Mouse (Mus musculus) MEL (cell line): ENCODE measurements at regions not wholly inside any gene's neighbourhood (a gene's known extent, or its start where the extent isn't known, plus 50 kb on each side); places are given as distances from the start of the nearest gene placed in this dataset.

Source experiments
- DNase-seq: peaks from one replicate; pipeline ENCODE4 v3.0.0; 2011; ENCODE audit warnings: low read depth, low spot score
- H3K27ac ChIP-seq: 2 replicates; pipeline ENCODE4 v1.5.1; 2012; ENCODE audit warnings: low read depth, mild to moderate bottlenecking, control low read depth, low read length, moderate library complexity; ENCODE audit not compliant: control insufficient read depth
- H3K27me3 ChIP-seq, 2 experiments: fragments of 150-350 bp in 1 of 2; sonication (generic) in 1 of 2; 2 replicates each; pipeline ENCODE4 v1.6.1; 2012; ENCODE audit warnings: low read length in 2 of 2, mild to moderate bottlenecking in 2 of 2, improper control_type of control experiment in 1 of 2, moderate library complexity in 1 of 2; ENCODE audit not compliant: insufficient read depth in 2 of 2, control insufficient read depth in 1 of 2
- H3K36me3 ChIP-seq, 2 experiments: 2 replicates each; pipeline ENCODE4 v1.6.1; 2012 to 2014; ENCODE audit warnings: low read length in 2 of 2, improper control_type of control experiment in 1 of 2, inconsistent platforms in 1 of 2, mild to moderate bottlenecking in 1 of 2; ENCODE audit not compliant: insufficient read depth in 2 of 2, control insufficient read depth in 1 of 2
- H3K4me1 ChIP-seq, 2 experiments: fragments of 150-350 bp in 1 of 2; sonication (generic) in 1 of 2; 2 replicates each; pipeline ENCODE4 v1.6.1; 2012; ENCODE audit warnings: low read length in 2 of 2, improper control_type of control experiment in 1 of 2, mild to moderate bottlenecking in 1 of 2; ENCODE audit not compliant: insufficient read depth in 2 of 2, control insufficient read depth in 1 of 2
- H3K4me3 ChIP-seq, 2 experiments: fragments of 150-350 bp in 1 of 2; sonication (generic) in 1 of 2; 2 replicates each; pipeline ENCODE4 v1.5.1; 2012; ENCODE audit warnings: low read depth in 2 of 2, low read length in 2 of 2, mild to moderate bottlenecking in 2 of 2, moderate library complexity in 2 of 2, control low read depth in 1 of 2, improper control_type of control experiment in 1 of 2; ENCODE audit not compliant: control insufficient read depth in 1 of 2, insufficient read depth in 1 of 2
- H3K79me2 ChIP-seq: 2 replicates; pipeline ENCODE4 v1.6.1; 2012; ENCODE audit warnings: mild to moderate bottlenecking, low read length, moderate library complexity; ENCODE audit not compliant: control insufficient read depth, poor library complexity, insufficient read depth
- H3K9ac ChIP-seq: 2 replicates; pipeline ENCODE4 v1.6.1; 2012; ENCODE audit warnings: low read depth, mild to moderate bottlenecking, control low read depth, low read length, moderate library complexity; ENCODE audit not compliant: control insufficient read depth, poor library complexity, severe bottlenecking
- H3K9me3 ChIP-seq: fragments of 150-350 bp; sonication (generic); replicated peaks from 2 replicates; pipeline ENCODE4 v1.6.1; 2012; ENCODE audit warnings: mild to moderate bottlenecking, low read length, improper control_type of control experiment, moderate library complexity; ENCODE audit not compliant: insufficient read depth
- BHLHE40 ChIP-seq: IDR thresholded peaks from 2 replicates; pipeline ENCODE4 v1.6.1; 2012; ENCODE audit warnings: low read depth, mild to moderate bottlenecking, inconsistent platforms, low read length, improper control_type of control experiment, borderline replicate concordance
- CHD2 ChIP-seq: IDR thresholded peaks from 2 replicates; pipeline ENCODE4 v1.6.1; 2011; ENCODE audit warnings: low read length, improper control_type of control experiment
- CTCF ChIP-seq, 3 experiments: IDR thresholded peaks in 2 of 3; conservative IDR thresholded peaks in 1 of 3; 2 replicates each; pipeline ENCODE4 v1.5.1; 2011 to 2012; ENCODE audit warnings: low read length in 3 of 3, low read depth in 2 of 3, mild to moderate bottlenecking in 2 of 3, improper control_type of control experiment in 1 of 3, inconsistent platforms in 1 of 3, mixed read lengths in 1 of 3, moderate library complexity in 1 of 3; ENCODE audit not compliant: control insufficient read depth in 1 of 3, insufficient read depth in 1 of 3, poor library complexity in 1 of 3, severe bottlenecking in 1 of 3
- E2F4 ChIP-seq: IDR thresholded peaks from 2 replicates; pipeline ENCODE4 v1.6.1; 2011; ENCODE audit warnings: low read depth, low read length, improper control_type of control experiment, borderline replicate concordance
- ELF1 ChIP-seq: IDR thresholded peaks from 2 replicates; pipeline ENCODE4 v1.6.1; 2014; ENCODE audit warnings: low read depth, mild to moderate bottlenecking, inconsistent platforms, low read length, improper control_type of control experiment, moderate library complexity
- EP300 ChIP-seq, 2 experiments: IDR thresholded peaks; 2 replicates each; pipeline ENCODE4 v1.6.1; 2011; ENCODE audit warnings: improper control_type of control experiment in 2 of 2, low read length in 2 of 2, low read depth in 1 of 2, mild to moderate bottlenecking in 1 of 2
- ETS1 ChIP-seq: IDR thresholded peaks from 2 replicates; pipeline ENCODE4 v1.6.1; 2012; ENCODE audit warnings: low read depth, mild to moderate bottlenecking, inconsistent platforms, low read length, improper control_type of control experiment, moderate library complexity
- GABPA ChIP-seq: IDR thresholded peaks from 2 replicates; pipeline ENCODE4 v1.6.1; 2012; ENCODE audit warnings: low read depth, mild to moderate bottlenecking, inconsistent platforms, low read length, improper control_type of control experiment, moderate library complexity
- HCFC1 ChIP-seq: IDR thresholded peaks from 2 replicates; pipeline ENCODE4 v1.6.1; 2012; ENCODE audit warnings: low read depth, mild to moderate bottlenecking, inconsistent platforms, low read length, improper control_type of control experiment, moderate library complexity
- JUND ChIP-seq: IDR thresholded peaks from 2 replicates; pipeline ENCODE4 v1.6.1; 2011; ENCODE audit warnings: low read depth, mild to moderate bottlenecking, improper control_type of control experiment, low read length
- KAT2A ChIP-seq: conservative IDR thresholded peaks from 2 replicates; pipeline ENCODE4 v1.6.1; 2012; ENCODE audit warnings: low read depth, low read length, improper control_type of control experiment, inconsistent platforms
- MAFK ChIP-seq: IDR thresholded peaks from 2 replicates; pipeline ENCODE4 v1.6.1; 2011; ENCODE audit warnings: low read depth, mild to moderate bottlenecking, low read length, improper control_type of control experiment, borderline replicate concordance
- MAX ChIP-seq: IDR thresholded peaks from 2 replicates; pipeline ENCODE4 v1.6.1; 2011; ENCODE audit warnings: low read length, improper control_type of control experiment
- MAZ ChIP-seq: IDR thresholded peaks from 2 replicates; pipeline ENCODE4 v1.6.1; 2012; ENCODE audit warnings: low read depth, mild to moderate bottlenecking, inconsistent platforms, low read length, improper control_type of control experiment
- MEF2A ChIP-seq: IDR thresholded peaks from 2 replicates; pipeline ENCODE4 v1.6.1; 2014; ENCODE audit warnings: low read depth, mild to moderate bottlenecking, inconsistent platforms, low read length, improper control_type of control experiment; ENCODE audit not compliant: poor library complexity, insufficient replicate concordance, severe bottlenecking; ENCODE audit errors: extremely low read depth
- MXI1 ChIP-seq: IDR thresholded peaks from 2 replicates; pipeline ENCODE4 v1.6.1; 2011; ENCODE audit warnings: mild to moderate bottlenecking, low read depth, low read length, improper control_type of control experiment
- MYB ChIP-seq: IDR thresholded peaks from 2 replicates; pipeline ENCODE4 v1.6.1; 2011; ENCODE audit warnings: mild to moderate bottlenecking, low read depth, low read length, improper control_type of control experiment
- MYC ChIP-seq: IDR thresholded peaks from 2 replicates; pipeline ENCODE4 v1.6.1; 2011; ENCODE audit warnings: low read depth, mild to moderate bottlenecking, low read length, improper control_type of control experiment, moderate library complexity
- NRF1 ChIP-seq: IDR thresholded peaks from 2 replicates; pipeline ENCODE4 v1.6.1; 2014; ENCODE audit warnings: low read depth, mild to moderate bottlenecking, inconsistent platforms, low read length, improper control_type of control experiment, moderate library complexity; ENCODE audit not compliant: poor library complexity, insufficient read depth, severe bottlenecking
- POLR2AphosphoS5 ChIP-seq: IDR thresholded peaks from 2 replicates; pipeline ENCODE4 v1.6.1; 2012; ENCODE audit warnings: low read depth, borderline replicate concordance, mild to moderate bottlenecking, inconsistent platforms, low read length, moderate library complexity, mixed read lengths
- RAD21 ChIP-seq: IDR thresholded peaks from 2 replicates; pipeline ENCODE4 v1.6.1; 2011; ENCODE audit warnings: mild to moderate bottlenecking, low read depth, low read length, improper control_type of control experiment
- SMC3 ChIP-seq: IDR thresholded peaks from 2 replicates; pipeline ENCODE4 v1.6.1; 2011; ENCODE audit warnings: low read depth, low read length, improper control_type of control experiment
- TAL1 ChIP-seq: IDR thresholded peaks from 2 replicates; pipeline ENCODE4 v1.6.1; 2012; ENCODE audit warnings: mild to moderate bottlenecking, inconsistent platforms, low read length, moderate library complexity, mixed read lengths
- TBP ChIP-seq: IDR thresholded peaks from 2 replicates; pipeline ENCODE4 v1.8.0; 2011; ENCODE audit warnings: low read depth, low read length, improper control_type of control experiment
- TCF12 ChIP-seq: IDR thresholded peaks from 2 replicates; pipeline ENCODE4 v1.6.1; 2014; ENCODE audit warnings: low read depth, mild to moderate bottlenecking, inconsistent platforms, low read length, improper control_type of control experiment, moderate library complexity
- UBTF ChIP-seq: IDR thresholded peaks from 2 replicates; pipeline ENCODE4 v1.6.1; 2012; ENCODE audit warnings: low read depth, mild to moderate bottlenecking, inconsistent platforms, low read length, improper control_type of control experiment, moderate library complexity, borderline replicate concordance; ENCODE audit not compliant: insufficient read depth
- USF1 ChIP-seq: IDR thresholded peaks from 2 replicates; pipeline ENCODE4 v1.6.1; 2014; ENCODE audit warnings: low read depth, mild to moderate bottlenecking, inconsistent platforms, low read length, improper control_type of control experiment, moderate library complexity
- ZC3H11A ChIP-seq: IDR thresholded peaks from 2 replicates; pipeline ENCODE4 v1.6.1; 2012; ENCODE audit warnings: low read depth, mild to moderate bottlenecking, inconsistent platforms, low read length, improper control_type of control experiment
- ZKSCAN1 ChIP-seq: IDR thresholded peaks from 2 replicates; pipeline ENCODE4 v1.6.1; 2012; ENCODE audit warnings: low read depth, mild to moderate bottlenecking, inconsistent platforms, low read length, improper control_type of control experiment, moderate library complexity
- ZMIZ1 ChIP-seq: IDR thresholded peaks from 2 replicates; pipeline ENCODE4 v1.6.1; 2012; ENCODE audit warnings: low read depth, mild to moderate bottlenecking, inconsistent platforms, low read length, improper control_type of control experiment, moderate library complexity

DNA sequence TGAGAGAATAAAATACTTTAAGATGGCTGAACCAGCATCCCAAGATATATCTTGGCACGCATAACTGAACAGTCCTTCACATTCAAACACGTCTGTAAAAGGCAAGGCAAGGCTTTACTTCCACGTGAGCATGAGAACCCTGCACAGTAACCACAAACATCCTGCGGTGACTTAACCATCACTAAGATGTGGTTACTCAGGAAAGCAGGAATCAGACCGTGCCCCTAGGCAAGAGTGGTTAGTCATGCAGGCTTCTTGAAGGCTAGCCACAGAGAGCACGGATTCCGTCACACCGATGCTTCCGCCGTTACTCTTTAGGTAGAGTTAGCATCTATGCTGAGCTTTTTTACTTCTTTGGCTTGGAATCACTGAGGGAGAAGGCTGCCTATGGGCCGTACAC, 266.8 kb downstream of the Barhl2 start:
- TF ChIP-seq GABPA (no peak), TAL1 (no peak), ZC3H11A (no peak), TCF12 (no peak), MAZ (no peak), MYC (no peak), NRF1 (no peak), KAT2A (no peak), MEF2A (no peak), ELF1 (no peak), JUND (no peak), MAX (no peak), MAFK (no peak), POLR2AphosphoS5 (no peak), MYB (no peak), HCFC1 (no peak), E2F4 (no peak), RAD21 (no peak), EP300 (IDR thresholded peaks at IDR 0.05; ENCODE audit: low read depth in 1 of 2, low read length in 2 of 2) (no peak), CTCF (IDR thresholded peaks at IDR 0.05 in 2 of 3, conservative IDR thresholded peaks at IDR 0.05 in 1 of 3; ENCODE audit: control insufficient read depth in 1 of 3, insufficient read depth in 1 of 3, low read depth in 2 of 3, low read length in 3 of 3, poor library complexity in 1 of 3, severe bottlenecking in 1 of 3) (no peak)
- TF ChIP-seq, all 39 proteins: peak for 0
- Histone ChIP-seq H3K4me1 (no peaks in the 10 kb centered on the region), H3K36me3 (no peaks in the 10 kb centered on the region), H3K4me3 (no peak overlapping the region), H3K9ac (no peak overlapping the region), H3K9me3 (no peaks in the 10 kb centered on the region), H3K79me2 (no peaks in the 10 kb centered on the region), H3K27me3 (no peaks in the 10 kb centered on the region), H3K27ac (no peak overlapping the region)
- no peak for DNase-seq

GRCm38 (mm10) chr5:106181726-106182125, 276.2 kb downstream of the Barhl2 start:
- Histone ChIP-seq H3K36me3 (no peaks in the 10 kb centered on the region), H3K9ac (no peak overlapping the region), H3K79me2 (no peaks in the 10 kb centered on the region), H3K9me3 (no peaks in the 10 kb centered on the region), H3K4me3 (no peak overlapping the region), H3K27me3 (no peaks in the 10 kb centered on the region), H3K27ac (no peak overlapping the region), H3K4me1 (no peaks in the 10 kb centered on the region)
- TF ChIP-seq BHLHE40 (no peak), CHD2 (no peak), ZC3H11A (no peak), ZMIZ1 (no peak), EP300 (IDR thresholded peaks at IDR 0.05; ENCODE audit: low read depth in 1 of 2, low read length in 2 of 2) (no peak), USF1 (no peak), ETS1 (no peak), GABPA (no peak), MXI1 (no peak), E2F4 (no peak), CTCF (IDR thresholded peaks at IDR 0.05 in 2 of 3, conservative IDR thresholded peaks at IDR 0.05 in 1 of 3; ENCODE audit: control insufficient read depth in 1 of 3, insufficient read depth in 1 of 3, low read depth in 2 of 3, low read length in 3 of 3, poor library complexity in 1 of 3, severe bottlenecking in 1 of 3) (no peak), MAZ (no peak), TBP (no peak), ZKSCAN1 (no peak), SMC3 (no peak), UBTF (no peak), JUND (no peak)
- DNase-seq: no peak
